Mouse (Mus musculus) heart, embryonic 13.5 days (tissue): Measurements from ENCODE around the gene Oma1. TPM values are rescaled to one million over a fixed set of nuclear protein-coding genes. Genes with fewer than 3 reads are reported as not detected.

Experiments used
- ATAC-seq: fragments of 200-750 bp; cut with Nextera tagmentation; 2 replicates; pipeline ENCODE4 v1.8.0; 2017; ENCODE audit warnings: moderate TSS enrichment; ENCODE audit not compliant: insufficient number of reproducible peaks, low FRiP score, low TSS enrichment; ENCODE audit errors: extremely low read depth
- H3K27ac ChIP-seq: fragments of 300-500 bp; sonication (generic); replicated peaks from 2 replicates; pipeline ENCODE4 v1.5.1; 2015; ENCODE audit warnings: moderate library complexity, mild to moderate bottlenecking, inconsistent platforms
- H3K27me3 ChIP-seq: fragments of 300-500 bp; sonication (generic); replicated peaks from 2 replicates; pipeline ENCODE4 v1.6.1; 2015; ENCODE audit warnings: mild to moderate bottlenecking, inconsistent platforms
- H3K36me3 ChIP-seq: fragments of 300-500 bp; sonication (generic); 2 replicates; pipeline ENCODE4 v1.6.1; 2015; ENCODE audit warnings: mild to moderate bottlenecking, inconsistent platforms
- H3K4me1 ChIP-seq: fragments of 300-500 bp; sonication (generic); 2 replicates; pipeline ENCODE4 v1.6.1; 2015; ENCODE audit warnings: inconsistent platforms
- H3K4me2 ChIP-seq: fragments of 300-500 bp; sonication (generic); 2 replicates; pipeline ENCODE4 v1.6.1; 2015; ENCODE audit warnings: inconsistent platforms, mild to moderate bottlenecking, moderate library complexity
- H3K4me3 ChIP-seq: fragments of 300-500 bp; sonication (generic); 2 replicates; pipeline ENCODE4 v1.5.1; 2015; ENCODE audit warnings: moderate library complexity, mild to moderate bottlenecking, inconsistent platforms
- H3K9ac ChIP-seq: fragments of 300-500 bp; sonication (generic); 2 replicates; pipeline ENCODE4 v1.6.1; 2015; ENCODE audit warnings: inconsistent platforms, mild to moderate bottlenecking, moderate library complexity
- H3K9me3 ChIP-seq: fragments of 300-500 bp; sonication (generic); 2 replicates; pipeline ENCODE4 v1.6.1; 2016; ENCODE audit warnings: inconsistent platforms
- WGBS: fragments of 180-500 bp; shearing (Covaris S2); methylation state at CpG from one replicate; pipeline ENCODE4 v1.1.7; 2015; ENCODE audit warnings: mixed read lengths; 5-methylcytosine and 5-hydroxymethylcytosine counted together
- polyA plus RNA-seq: library from polyadenylated mRNA; unstranded; fragments of >200 nt; fragmentation: Nextera tagmentation; extraction: Ambion mirVana; gene quantifications from 2 replicates; pipeline ENCODE4 v1.2.1, GENCODE M21; 2015

The Oma1 gene
- 19.0 and 20.2 TPM in 2 replicates for polyA plus RNA-seq

DNA sequence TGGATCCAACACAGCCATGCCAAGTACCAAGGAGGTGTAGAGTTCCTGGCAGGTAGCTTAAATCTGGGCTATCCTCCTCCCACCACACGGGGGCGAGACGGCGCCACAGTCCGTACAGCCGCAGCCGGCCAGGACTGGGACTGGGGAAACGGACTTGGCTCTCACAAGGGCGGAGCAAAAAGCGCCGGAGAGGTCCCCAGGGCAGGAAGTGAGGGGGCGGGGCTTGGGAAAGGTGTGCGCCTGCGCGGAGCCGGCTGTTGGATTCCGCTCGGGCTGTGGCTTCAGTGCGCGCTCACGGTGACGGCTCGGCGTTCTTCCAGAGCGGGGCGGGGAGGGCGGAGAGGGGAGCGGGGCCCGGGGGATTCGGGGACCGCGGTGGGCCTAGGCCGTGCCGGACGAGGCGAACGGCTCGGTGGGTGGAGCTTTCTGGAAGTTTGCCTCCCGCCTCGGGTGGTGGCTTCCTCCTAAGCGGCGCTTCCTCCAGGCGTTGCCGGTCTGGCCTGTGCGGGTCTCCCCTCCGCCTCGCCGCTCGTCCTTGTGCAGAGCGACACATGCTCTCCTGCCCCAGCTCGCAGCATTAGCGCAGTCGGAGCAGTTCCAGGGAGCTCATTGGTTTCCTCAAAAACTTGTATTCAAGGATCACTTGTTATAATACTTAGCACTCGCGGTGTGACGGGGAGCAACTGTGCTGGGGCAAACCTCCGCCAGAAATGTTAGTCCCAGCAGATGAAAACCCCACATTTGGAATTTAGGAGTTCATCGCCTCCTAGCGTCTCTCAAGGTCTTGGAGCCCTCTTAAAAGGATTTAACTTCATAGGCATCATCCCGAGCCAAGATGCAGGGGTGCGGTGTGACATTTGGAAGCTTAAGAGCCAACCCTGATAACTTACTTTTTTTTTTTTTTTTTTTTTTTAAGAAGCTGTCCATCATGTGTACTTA is at the start of gene Oma1:
Gene Oma1 (plus strand): TSS at position 226 of the 939 bp plus-strand sequence.
- peak within 1 kb of the TSS; percentile 76 for H3K4me2 ChIP-seq
- ATAC-seq, result peak; percentile 96
- peak within 1 kb of the TSS; percentile 97 for H3K27ac ChIP-seq
- no peaks in the 10 kb centered on the region for H3K36me3 ChIP-seq
- WGBS, result under 1% methylated on average over 47 of the region's 61 CpGs
- H3K9me3 ChIP-seq, result no peaks in the 10 kb centered on the region
- H3K4me1 ChIP-seq, result peaks cover 10% of the 10 kb centered on the region
- peak within 1 kb of the TSS; percentile 91 for H3K9ac ChIP-seq
- H3K4me3 ChIP-seq, result peak within 1 kb of the TSS; percentile 72
- H3K27me3 ChIP-seq, result 0 out of 2 replicates have a peak, but pooled peaks cover 4% of the 10 kb centered on the region

DNA sequence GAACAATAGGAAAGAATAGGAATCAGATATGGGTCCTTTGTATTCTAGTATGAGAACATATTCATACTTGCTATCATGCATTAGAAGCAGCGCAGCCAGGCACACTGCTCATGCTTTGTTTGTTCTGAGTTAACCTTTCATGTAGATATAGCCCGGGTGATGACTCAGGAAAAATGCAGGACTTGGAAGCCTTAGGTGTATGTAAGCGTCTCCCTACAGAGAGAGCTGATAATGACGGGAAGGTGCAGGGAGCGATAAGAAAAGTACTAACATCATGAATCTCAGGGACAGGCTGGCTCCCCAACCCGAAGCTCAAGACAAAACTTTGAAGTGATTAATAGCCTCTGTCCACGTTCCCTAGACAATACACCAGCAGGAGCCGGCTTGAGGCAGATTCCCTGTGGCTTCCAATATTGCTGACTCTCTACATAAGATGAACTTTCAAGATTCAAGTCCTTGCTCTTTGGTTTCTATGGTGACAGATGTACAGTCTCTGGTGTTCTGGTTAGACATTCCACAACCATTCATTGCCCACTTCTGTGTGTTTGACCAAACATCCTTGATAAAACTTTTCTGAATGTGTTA is 49.7 kb upstream of the Oma1 start:
- Histone ChIP-seq H3K4me2 (no peak overlapping the region), H3K36me3 (no peaks in the 10 kb centered on the region), H3K9ac (no peak overlapping the region), H3K27me3 (no peaks in the 10 kb centered on the region), H3K4me1 (no peaks in the 10 kb centered on the region; the same call in 1 of the 2 replicates), H3K4me3 (no peak overlapping the region), H3K27ac (no peak overlapping the region), H3K9me3 (no peaks in the 10 kb centered on the region)
- no peak for ATAC-seq
- WGBS, result 29% methylated on average over 8 of the region's 8 CpGs

DNA sequence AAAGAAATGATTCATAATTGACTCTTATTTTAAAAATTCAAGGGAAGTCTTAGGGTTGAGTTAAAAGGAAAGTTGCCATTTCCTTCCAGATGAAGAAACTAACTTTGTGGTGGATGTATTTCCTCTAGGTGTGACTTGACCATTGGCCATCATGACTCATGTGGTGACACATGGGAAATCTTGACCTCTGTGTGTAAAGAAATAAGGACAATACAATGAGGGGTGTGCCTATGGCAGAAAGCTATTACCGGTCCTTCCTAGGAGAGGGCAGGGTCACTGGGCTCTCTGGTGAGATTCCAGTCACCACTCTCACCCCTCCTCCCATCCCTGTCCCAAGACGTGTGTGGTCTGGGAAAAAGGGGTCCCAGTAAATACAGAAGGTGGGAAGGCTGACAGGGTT is 48.4 kb upstream of the Oma1 start:
- no peak overlapping the region for H3K4me2 ChIP-seq
- no peaks in the 10 kb centered on the region for H3K27me3 ChIP-seq
- H3K9ac ChIP-seq, result no peak overlapping the region
- H3K4me3 ChIP-seq, result no peak overlapping the region
- H3K9me3 ChIP-seq, result no peaks in the 10 kb centered on the region
- 54% methylated on average over 2 of the region's 2 CpGs for WGBS
- ATAC-seq, result no peak
- no peaks in the 10 kb centered on the region; the same call in 1 of the 2 replicates for H3K4me1 ChIP-seq
- no peak overlapping the region for H3K27ac ChIP-seq
- H3K36me3 ChIP-seq, result no peaks in the 10 kb centered on the region

DNA sequence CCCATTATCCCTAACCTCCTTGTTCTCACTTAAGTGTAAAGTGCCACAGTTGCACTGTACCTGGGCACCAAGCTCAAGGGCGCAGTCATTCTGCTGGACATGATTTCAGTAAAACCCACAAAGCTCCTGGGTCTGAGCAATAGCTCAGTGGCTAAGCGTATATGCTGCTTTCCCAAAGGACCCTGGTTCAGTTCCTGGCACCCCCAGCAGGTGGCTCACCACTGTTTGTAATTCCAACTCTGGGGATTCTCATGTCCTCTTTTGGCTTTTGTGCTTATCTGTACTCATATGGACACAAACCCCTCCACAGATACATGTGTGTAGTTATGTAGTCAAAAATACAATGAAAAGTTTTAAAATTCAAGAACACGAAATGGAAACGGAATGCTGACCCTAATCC is 44.3 kb upstream of the Oma1 start:
- H3K36me3 ChIP-seq, result no peaks in the 10 kb centered on the region
- no peak overlapping the region for H3K9ac ChIP-seq
- no peaks in the 10 kb centered on the region for H3K9me3 ChIP-seq
- no peak overlapping the region for H3K27ac ChIP-seq
- no peaks in the 10 kb centered on the region for H3K27me3 ChIP-seq
- no peak for ATAC-seq
- no peak overlapping the region for H3K4me3 ChIP-seq
- no peaks in the 10 kb centered on the region for H3K4me1 ChIP-seq
- no peak overlapping the region for H3K4me2 ChIP-seq
- WGBS, result 76% methylated on average over 4 of the region's 4 CpGs

DNA sequence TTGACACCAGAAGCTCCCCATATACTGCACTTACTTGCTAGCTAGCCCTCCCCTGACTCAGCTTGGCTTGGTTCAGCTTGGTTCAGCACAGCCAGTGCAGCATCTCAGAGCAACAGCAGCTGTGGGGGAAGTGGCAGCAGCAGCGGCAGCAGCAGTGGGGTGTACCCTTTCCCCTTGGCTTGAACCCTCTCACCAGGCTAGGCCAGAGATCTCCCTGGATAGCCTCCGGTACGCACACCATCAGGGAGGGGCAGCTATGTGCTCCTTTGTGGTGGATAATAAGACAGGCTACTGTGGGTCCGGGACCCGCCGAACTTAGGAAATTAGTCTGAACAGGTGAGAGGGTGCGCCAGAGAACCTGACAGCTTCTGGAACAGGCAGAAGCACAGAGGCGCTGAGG is 40.6 kb upstream of the Oma1 start:
- Histone ChIP-seq H3K4me1 (no peaks in the 10 kb centered on the region), H3K9me3 (no peaks in the 10 kb centered on the region), H3K27me3 (no peaks in the 10 kb centered on the region), H3K4me2 (peak overlapping the region; percentile 6; the same call in 1 of the 2 replicates), H3K4me3 (0 out of 2 replicates have a peak overlapping the region, but pooled peaks have one; percentile 5), H3K9ac (no peak overlapping the region), H3K36me3 (no peaks in the 10 kb centered on the region), H3K27ac (no peak overlapping the region)
- ATAC-seq, result no peak
- 59% methylated on average over 7 of the region's 8 CpGs for WGBS

DNA sequence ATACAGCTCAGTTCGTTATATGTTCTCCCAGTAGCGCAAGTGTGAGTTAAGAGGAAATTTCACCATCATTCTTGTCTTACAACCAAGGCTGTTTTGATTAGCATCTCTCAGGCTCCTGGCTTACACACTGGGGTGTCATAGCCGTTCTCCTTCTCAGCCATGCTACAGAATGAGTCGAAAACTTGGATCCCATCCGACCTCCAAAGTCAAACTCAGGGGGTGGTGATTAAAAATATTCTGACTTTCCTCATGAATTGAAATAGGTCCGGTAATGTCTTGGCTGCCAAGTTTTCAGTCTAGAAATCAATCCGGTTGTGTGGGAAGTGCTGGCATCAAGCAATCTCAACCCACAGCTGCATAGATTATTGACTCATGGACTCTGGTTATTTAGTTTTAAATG is 25.3 kb upstream of the Oma1 start:
- no peak overlapping the region for H3K27ac ChIP-seq
- H3K9me3 ChIP-seq, result no peaks in the 10 kb centered on the region
- 74% methylated on average over 7 of the region's 7 CpGs for WGBS
- H3K4me1 ChIP-seq, result no peaks in the 10 kb centered on the region
- no peaks in the 10 kb centered on the region for H3K27me3 ChIP-seq
- H3K9ac ChIP-seq, result no peak overlapping the region
- no peak overlapping the region for H3K4me2 ChIP-seq
- no peak overlapping the region for H3K4me3 ChIP-seq
- no peaks in the 10 kb centered on the region for H3K36me3 ChIP-seq
- ATAC-seq, result no peak

DNA sequence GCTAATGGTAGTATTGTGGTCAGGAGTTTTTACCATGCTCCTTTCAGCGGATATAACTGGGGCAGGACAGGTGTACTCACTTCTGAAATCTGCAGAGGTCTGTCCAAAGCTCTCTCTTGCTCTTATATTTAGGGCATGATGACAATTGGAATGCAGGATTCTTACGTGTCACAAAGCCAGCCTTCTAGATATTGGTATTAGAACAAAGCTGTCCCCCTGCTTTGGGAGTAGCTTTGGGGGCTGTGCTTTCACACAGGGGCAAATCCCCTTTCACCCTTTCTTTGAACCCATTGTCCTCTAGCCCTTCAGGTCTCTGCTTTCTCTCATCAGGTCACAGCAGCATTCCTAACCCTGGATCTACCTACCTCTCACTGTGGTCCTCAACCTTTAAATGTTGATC is 22.8 kb upstream of the Oma1 start, which contains the start of gene 4921539E11Rik:
Gene 4921539E11Rik (minus strand): TSS at position 101 of the 400 bp plus-strand sequence.
- H3K9me3 ChIP-seq, result no peaks in the 10 kb centered on the region
- no peak within 1 kb of the TSS for H3K4me2 ChIP-seq
- no peak for ATAC-seq
- no peak within 1 kb of the TSS for H3K9ac ChIP-seq
- no peaks in the 10 kb centered on the region for H3K4me1 ChIP-seq
- no peaks in the 10 kb centered on the region for H3K36me3 ChIP-seq
- H3K27ac ChIP-seq, result no peak within 1 kb of the TSS
- H3K27me3 ChIP-seq, result no peaks in the 10 kb centered on the region
- WGBS, result 63% methylated on average over 2 of the region's 2 CpGs
- H3K4me3 ChIP-seq, result no peak within 1 kb of the TSS

DNA sequence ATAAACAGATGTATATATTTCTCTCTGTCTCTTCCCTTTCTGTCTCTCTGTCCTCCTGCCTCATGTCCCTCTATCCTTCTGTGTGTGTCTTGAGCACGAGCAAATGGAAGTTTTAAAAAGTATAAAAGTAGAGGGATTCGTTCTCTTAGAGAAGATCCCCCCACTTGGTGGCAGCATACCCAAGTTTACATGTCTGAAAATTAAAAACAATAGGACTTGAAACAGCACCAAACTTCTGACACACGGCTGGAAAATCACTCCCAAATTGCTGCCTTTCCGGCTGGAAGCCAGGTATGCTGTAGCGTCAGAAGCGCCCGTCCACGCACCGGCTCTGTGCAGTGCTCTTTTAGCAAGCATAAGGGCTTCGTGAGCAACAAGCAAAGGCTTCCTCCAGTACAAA is 14.3 kb upstream of the Oma1 start:
- Histone ChIP-seq H3K4me2 (no peak overlapping the region), H3K27me3 (no peaks in the 10 kb centered on the region; the same call in 1 of the 2 replicates), H3K9me3 (no peaks in the 10 kb centered on the region), H3K36me3 (no peaks in the 10 kb centered on the region), H3K9ac (no peak overlapping the region), H3K4me1 (no peaks in the 10 kb centered on the region), H3K27ac (no peak overlapping the region), H3K4me3 (no peak overlapping the region)
- no peak for ATAC-seq
- WGBS, result 73% methylated on average over 10 of the region's 10 CpGs

DNA sequence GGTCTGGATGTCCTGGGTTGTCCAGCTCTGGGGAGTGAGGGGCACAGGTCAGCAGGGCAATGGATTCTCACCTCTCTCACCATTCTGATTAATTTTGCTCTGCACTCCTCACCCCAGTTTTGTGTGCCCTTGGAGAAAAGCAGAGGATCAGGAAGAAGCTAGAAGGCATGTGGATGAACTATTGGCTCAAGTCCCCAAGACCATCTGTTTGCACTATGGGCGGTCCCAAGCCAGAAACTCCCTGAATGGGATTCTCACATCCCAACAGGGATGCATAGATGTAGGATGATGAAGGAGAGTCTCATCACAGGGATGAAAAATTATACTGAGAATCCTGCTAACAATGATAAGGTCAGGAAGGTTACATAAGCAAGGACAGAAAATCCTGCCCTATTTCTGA is 9.8 kb upstream of the Oma1 start:
- no peak for ATAC-seq

DNA sequence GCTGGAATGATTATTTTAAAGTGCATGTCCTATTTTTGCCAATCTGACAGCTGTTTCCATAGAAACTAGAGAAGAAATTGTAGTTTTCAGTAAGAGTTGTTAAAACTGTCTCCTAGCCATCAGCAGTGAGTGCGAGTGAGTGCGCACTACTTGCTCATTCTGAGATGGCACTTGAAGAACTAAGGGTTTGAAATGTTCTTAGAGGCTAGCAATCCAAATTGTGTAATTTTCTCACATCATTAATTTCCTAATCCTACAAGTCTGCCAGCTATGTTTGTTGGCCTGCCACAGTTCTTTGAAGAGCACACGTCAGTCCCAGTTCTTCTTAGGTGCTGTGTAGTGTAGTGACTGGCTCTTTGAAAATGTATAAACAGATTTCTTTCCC is 906 bp downstream of the Oma1 start:
- WGBS, result 51% methylated on average over 3 of the region's 3 CpGs
- H3K9me3 ChIP-seq, result no peaks in the 10 kb centered on the region
- H3K9ac ChIP-seq, result peak overlapping the region; percentile 91
- H3K4me3 ChIP-seq, result peak overlapping the region; percentile 72
- 0 out of 2 replicates have a peak, but pooled peaks cover 4% of the 10 kb centered on the region for H3K36me3 ChIP-seq
- peaks cover 10% of the 10 kb centered on the region for H3K4me1 ChIP-seq
- peak overlapping the region; percentile 76 for H3K4me2 ChIP-seq
- no peak for ATAC-seq
- peak overlapping the region; percentile 97 for H3K27ac ChIP-seq
- 0 out of 2 replicates have a peak, but pooled peaks cover 4% of the 10 kb centered on the region for H3K27me3 ChIP-seq

More for the DNA sequence above, 9.8 kb upstream of the Oma1 start:
- Histone ChIP-seq H3K4me2 (no peak overlapping the region), H3K36me3 (no peaks in the 10 kb centered on the region), H3K9ac (no peak overlapping the region), H3K27ac (no peak overlapping the region), H3K4me3 (no peak overlapping the region), H3K9me3 (no peaks in the 10 kb centered on the region), H3K4me1 (no peaks in the 10 kb centered on the region), H3K27me3 (0 out of 2 replicates have a peak, but pooled peaks cover 3% of the 10 kb centered on the region)
- 86% methylated on average over 1 of the region's 1 CpGs for WGBS

DNA sequence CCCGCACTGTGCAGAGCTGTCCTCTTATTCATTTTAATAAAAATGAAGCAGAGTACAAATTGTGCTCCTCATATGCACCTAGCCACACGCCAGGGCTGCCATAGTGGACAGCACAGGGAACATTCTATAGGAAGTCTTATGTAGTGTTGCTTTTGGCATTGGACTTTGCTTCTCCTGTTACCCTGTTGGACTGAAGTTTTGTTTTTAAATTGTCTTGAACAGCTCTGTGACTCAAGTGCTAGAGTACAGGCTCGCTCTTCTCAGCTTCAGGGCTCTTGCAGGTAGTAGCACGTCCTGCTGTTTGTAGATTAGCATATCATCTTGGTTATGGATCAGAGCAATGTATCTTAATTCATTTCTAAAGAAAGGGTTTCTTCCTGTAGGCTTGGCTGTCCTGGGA is 2.2 kb downstream of the Oma1 start:
- peaks cover 10% of the 10 kb centered on the region for H3K4me1 ChIP-seq
- H3K27ac ChIP-seq, result no peak overlapping the region
- no peak overlapping the region for H3K4me3 ChIP-seq
- WGBS, result 85% methylated on average over 4 of the region's 4 CpGs
- no peak overlapping the region for H3K4me2 ChIP-seq
- 0 out of 2 replicates have a peak, but pooled peaks cover 4% of the 10 kb centered on the region for H3K27me3 ChIP-seq
- 0 out of 2 replicates have a peak, but pooled peaks cover 9% of the 10 kb centered on the region for H3K36me3 ChIP-seq
- H3K9ac ChIP-seq, result no peak overlapping the region
- no peaks in the 10 kb centered on the region for H3K9me3 ChIP-seq
- ATAC-seq, result no peak
